Mouse (Mus musculus) hematopoietic multipotent progenitor cell, adult 10-12 weeks (in vitro differentiated cells): ENCODE results near the gene Jun. TPM values are rescaled to one million over a fixed set of nuclear protein-coding genes. Genes with fewer than 3 reads are reported as not detected.

ENCODE experiments used
- polyA plus RNA-seq: library from polyadenylated mRNA; stranded (reverse); fragments of >175 nt; gene quantifications from 2 replicates; pipeline ENCODE4 v1.2.3, GENCODE M21; 2012; ENCODE audit warnings: low replicate concordance

Jun gene
- polyA plus RNA-seq = 22.2 and 131 TPM in 2 replicates

GRCm38 (mm10) chr4:95052025-95052899, at the start of gene Jun:
Gene Jun, minus strand, starts transcription at chr4:95052222.

Other genes starting within 250 kb of the Jun start
- gene Eqtn, start 123.4 kb downstream of the Jun start, polyA plus RNA-seq = not detected in 2 replicates
- gene Mysm1, start 73.1 kb downstream of the Jun start, polyA plus RNA-seq = 0.83 and 4.7 TPM in 2 replicates